Mouse (Mus musculus) E14TG2a.4 (cell line): ENCODE data around the gene Rybp.

Experiments used
- CTCF ChIP-seq: conservative IDR thresholded peaks from 2 replicates; pipeline ENCODE4 v1.5.1; 2014; ENCODE audit warnings: low read length
- NANOG ChIP-seq: IDR thresholded peaks from 2 replicates; pipeline ENCODE4 v1.6.1; 2014; ENCODE audit warnings: borderline replicate concordance, low read length, mixed read lengths
- POU5F1 ChIP-seq: IDR thresholded peaks from 2 replicates; pipeline ENCODE4 v1.6.1; 2014; ENCODE audit warnings: low read length, borderline replicate concordance

- TF ChIP-seq CTCF (no peak), NANOG (no peak), POU5F1 (no peak)
Observed at GRCm38 (mm10) chr6:100213596-100213995, 73.7 kb downstream of the Rybp start.
